Mouse (Mus musculus) ES-E14 (cell line): ENCODE results near the gene Ksr1. TPM values are rescaled to one million over a fixed set of nuclear protein-coding genes. Genes with fewer than 3 reads are reported as not detected.

Experiments used
- DNase-seq: peaks from one replicate; pipeline ENCODE4 v3.0.0-alpha.2; 2013; ENCODE audit warnings: low read depth, low spot score
- H3K27ac ChIP-seq: 2 replicates; pipeline ENCODE4 v1.5.1; 2012; ENCODE audit warnings: low read depth, mild to moderate bottlenecking, low read length, moderate library complexity, mixed read lengths; ENCODE audit not compliant: poor library complexity, insufficient read depth, severe bottlenecking
- H3K36me3 ChIP-seq: 2 replicates; pipeline ENCODE4 v1.6.1; 2012; ENCODE audit warnings: mild to moderate bottlenecking, low read length, moderate library complexity, mixed read lengths; ENCODE audit not compliant: control insufficient read depth, poor library complexity, insufficient read depth, severe bottlenecking
- H3K4me1 ChIP-seq, 2 experiments: fragments of 150-350 bp in 1 of 2; sonication (generic) in 1 of 2; 2 replicates each; pipeline ENCODE4 v1.6.1; 2012; ENCODE audit warnings: low read length in 2 of 2, mild to moderate bottlenecking in 1 of 2, mixed read lengths in 1 of 2; ENCODE audit not compliant: control insufficient read depth in 2 of 2, insufficient read depth in 2 of 2, poor library complexity in 1 of 2
- H3K4me3 ChIP-seq, 2 experiments: fragments of 150-350 bp in 1 of 2; sonication (generic) in 1 of 2; 2 replicates each; pipeline ENCODE4 v1.5.1; 2012; ENCODE audit warnings: low read length in 2 of 2, low read depth in 1 of 2, mild to moderate bottlenecking in 1 of 2, mixed read lengths in 1 of 2; ENCODE audit not compliant: insufficient read depth in 1 of 2, poor library complexity in 1 of 2, severe bottlenecking in 1 of 2
- H3K9ac ChIP-seq: 2 replicates; pipeline ENCODE4 v1.6.1; 2012; ENCODE audit warnings: low read depth, mild to moderate bottlenecking, low read length, mixed read lengths; ENCODE audit not compliant: poor library complexity, insufficient read depth, severe bottlenecking
- H3K9me3 ChIP-seq: fragments of 150-350 bp; sonication (generic); 2 replicates; pipeline ENCODE4 v1.6.1; 2012; ENCODE audit warnings: low read depth, mild to moderate bottlenecking, low read length; ENCODE audit not compliant: control insufficient read depth, insufficient read depth
- CHD2 ChIP-seq: IDR thresholded peaks from 2 replicates; pipeline ENCODE4 v1.6.1; 2014; ENCODE audit warnings: mild to moderate bottlenecking, low read depth, low read length, inconsistent platforms
- HCFC1 ChIP-seq: IDR thresholded peaks from 2 replicates; pipeline ENCODE4 v1.6.1; 2012; ENCODE audit warnings: low read length, inconsistent platforms, borderline replicate concordance; ENCODE audit not compliant: insufficient read depth
- MAFK ChIP-seq: IDR thresholded peaks from 2 replicates; pipeline ENCODE4 v1.6.1; 2014; ENCODE audit warnings: mild to moderate bottlenecking, low read depth, low read length, inconsistent platforms; ENCODE audit not compliant: insufficient read depth
- ZC3H11A ChIP-seq: IDR thresholded peaks from 2 replicates; pipeline ENCODE4 v1.6.1; 2012; ENCODE audit warnings: low read depth, mild to moderate bottlenecking, inconsistent platforms, low read length, borderline replicate concordance
- ZNF384 ChIP-seq: IDR thresholded peaks from 2 replicates; pipeline ENCODE4 v1.6.1; 2012; ENCODE audit warnings: low read depth, low read length, inconsistent platforms
- in situ Hi-C, 2 experiments: fragments of 600-800 bp; cut with MboI; formaldehyde crosslinking; loops; one replicate each; pipeline ENCODE4 v1.15.1; 2025; ENCODE audit warnings: low sequenced_read_pairs in 2 of 2, inconsistent platforms in 1 of 2; ENCODE audit not compliant: unreplicated experiment in 2 of 2
- total RNA-seq: library from RNA; depleted of rRNA; stranded (reverse); fragments of 300-350 nt; gene quantifications from 2 replicates; pipeline ENCODE4 v1.2.3, GENCODE M21; 2012

The Ksr1 gene
- total RNA-seq, 1 experiment = 11.3 TPM

DNA sequence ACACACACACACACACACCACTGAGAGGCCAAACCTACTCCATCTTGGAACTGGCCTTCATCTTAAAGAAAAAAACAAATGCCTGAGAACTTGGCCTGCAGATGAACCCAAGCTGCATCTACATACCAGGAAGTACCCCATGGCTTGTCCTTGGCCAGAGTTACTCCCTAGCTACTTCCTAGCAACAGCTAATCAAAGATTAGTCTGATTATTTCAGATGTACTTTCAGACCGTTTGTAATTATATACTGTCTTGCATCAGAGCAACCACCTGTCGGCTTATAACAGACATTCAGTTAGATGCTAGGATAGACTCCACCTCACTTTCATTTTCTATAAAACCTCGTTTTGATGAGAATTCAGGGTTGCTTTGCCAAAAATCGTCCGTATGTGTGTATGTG, 139.8 kb downstream of the Ksr1 start:
- DNase-seq = no peak
- Histone ChIP-seq H3K27ac (peak overlapping the region; percentile 24; the same call in 1 of the 2 replicates), H3K9ac (no peak overlapping the region), H3K4me3 (no peak overlapping the region), H3K36me3 (no peaks in the 10 kb centered on the region), H3K4me1 (peaks cover 17 to 34% of the 10 kb centered on the region in 2 experiments), H3K9me3 (no peaks in the 10 kb centered on the region)
- in situ Hi-C loops = no loop called here
- no peak for TF ChIP-seq MAFK
- no peak for TF ChIP-seq ZNF384

DNA sequence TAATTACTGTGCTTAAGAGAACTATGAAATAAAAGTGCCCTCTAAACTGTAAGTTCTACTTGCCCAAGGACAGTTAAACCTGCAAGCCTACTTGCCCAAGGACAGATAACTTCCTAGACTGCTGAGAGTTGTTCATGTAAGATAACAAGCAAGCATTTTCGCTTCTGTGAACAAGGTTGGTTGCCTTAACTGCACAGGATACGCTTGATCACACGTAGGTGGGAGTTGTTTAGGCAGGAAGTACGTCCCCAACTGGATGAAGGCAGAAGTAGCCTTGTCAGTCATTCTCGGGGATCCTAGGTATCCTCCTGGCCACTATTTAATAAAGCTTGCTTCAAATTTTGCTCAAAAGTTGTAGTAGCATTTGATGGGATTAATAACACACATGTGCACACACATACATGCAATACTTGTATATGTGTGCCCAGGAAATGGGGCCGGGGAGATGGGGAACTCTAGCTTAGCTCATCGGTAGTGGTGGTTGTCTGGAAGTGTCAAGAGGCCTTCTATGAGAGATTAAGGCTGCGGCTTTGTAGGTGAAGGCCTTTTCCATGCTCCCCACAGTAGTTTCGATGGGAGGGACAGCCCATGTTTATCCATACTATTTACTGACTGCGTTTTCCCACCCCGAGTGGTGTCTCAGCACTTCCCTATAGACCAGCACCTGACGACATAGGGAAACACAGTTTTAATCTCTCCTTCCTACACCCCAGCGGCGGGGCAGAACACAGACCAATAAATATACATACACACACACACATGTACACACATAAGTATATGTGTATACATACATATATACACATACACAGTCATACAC, 140.4 kb downstream of the Ksr1 start:
- no peak for DNase-seq
- no peak overlapping the region for H3K4me3 ChIP-seq
- no peaks in the 10 kb centered on the region for H3K9me3 ChIP-seq
- H3K27ac ChIP-seq = peak overlapping the region; percentile 50; the same call in 1 of the 2 replicates
- in situ Hi-C loops = no loop called here
- peak overlapping the region; percentile 23; the same call in 1 of the 2 replicates for H3K9ac ChIP-seq
- peaks cover 17 to 34% of the 10 kb centered on the region in 2 experiments for H3K4me1 ChIP-seq
- TF ChIP-seq ZC3H11A = no peak
- TF ChIP-seq CHD2 = no peak
- no peak for TF ChIP-seq HCFC1
- TF ChIP-seq ZNF384 = no peak
- TF ChIP-seq MAFK = no peak
- H3K36me3 ChIP-seq = no peaks in the 10 kb centered on the region

DNA sequence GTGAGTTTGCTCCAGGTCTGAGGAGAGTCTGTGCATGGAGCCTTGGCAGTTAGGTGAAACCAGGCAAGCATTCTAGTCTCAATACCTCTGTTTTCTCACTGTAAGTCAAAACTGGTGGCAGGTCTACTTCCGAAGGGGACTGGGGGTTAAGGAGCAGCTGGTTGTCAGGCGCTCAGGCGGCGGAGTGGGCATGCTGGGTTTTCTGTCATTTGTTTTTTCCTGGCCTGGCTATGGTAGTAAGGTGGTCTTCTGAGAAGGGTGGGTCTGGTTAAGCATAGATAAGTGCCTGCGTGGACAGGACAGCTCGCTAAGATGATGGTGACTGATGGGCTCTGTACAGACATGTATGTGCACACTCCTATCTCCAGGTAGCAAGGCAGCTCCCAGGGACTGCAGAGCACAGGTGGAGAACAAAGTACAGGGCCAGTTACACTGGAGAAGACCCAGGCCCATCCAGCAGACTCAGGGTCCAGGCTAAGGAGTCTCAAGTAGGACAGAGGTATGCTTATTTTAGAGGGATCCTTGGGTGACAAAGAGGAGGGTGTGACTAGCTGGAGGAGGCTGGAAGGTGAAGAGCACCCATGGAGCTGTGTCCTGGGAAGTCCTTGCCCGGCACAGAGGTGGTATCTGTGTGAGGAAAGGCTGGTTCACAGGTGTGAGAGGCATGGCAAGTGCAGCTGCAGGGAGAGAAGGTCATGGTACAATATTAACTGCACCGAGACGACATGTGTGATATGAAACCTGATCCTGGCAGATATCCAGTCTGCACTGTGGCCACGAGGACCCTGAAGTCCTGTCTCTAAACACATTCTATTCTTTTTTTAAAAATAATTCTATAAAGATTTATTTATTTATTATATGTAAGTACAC, 142.2 kb downstream of the Ksr1 start:
- no peak overlapping the region for H3K4me3 ChIP-seq
- no peaks in the 10 kb centered on the region for H3K9me3 ChIP-seq
- in situ Hi-C loops = no loop called here
- no peaks in the 10 kb centered on the region for H3K36me3 ChIP-seq
- H3K9ac ChIP-seq = peak overlapping the region; percentile 4; the same call in 1 of the 2 replicates
- TF ChIP-seq CHD2 (no peak), ZC3H11A (no peak), MAFK (no peak), ZNF384 (no peak), HCFC1 (no peak)
- no peak for DNase-seq
- H3K27ac ChIP-seq = peak overlapping the region; percentile 94
- H3K4me1 ChIP-seq = peaks cover 17 to 34% of the 10 kb centered on the region in 2 experiments

DNA sequence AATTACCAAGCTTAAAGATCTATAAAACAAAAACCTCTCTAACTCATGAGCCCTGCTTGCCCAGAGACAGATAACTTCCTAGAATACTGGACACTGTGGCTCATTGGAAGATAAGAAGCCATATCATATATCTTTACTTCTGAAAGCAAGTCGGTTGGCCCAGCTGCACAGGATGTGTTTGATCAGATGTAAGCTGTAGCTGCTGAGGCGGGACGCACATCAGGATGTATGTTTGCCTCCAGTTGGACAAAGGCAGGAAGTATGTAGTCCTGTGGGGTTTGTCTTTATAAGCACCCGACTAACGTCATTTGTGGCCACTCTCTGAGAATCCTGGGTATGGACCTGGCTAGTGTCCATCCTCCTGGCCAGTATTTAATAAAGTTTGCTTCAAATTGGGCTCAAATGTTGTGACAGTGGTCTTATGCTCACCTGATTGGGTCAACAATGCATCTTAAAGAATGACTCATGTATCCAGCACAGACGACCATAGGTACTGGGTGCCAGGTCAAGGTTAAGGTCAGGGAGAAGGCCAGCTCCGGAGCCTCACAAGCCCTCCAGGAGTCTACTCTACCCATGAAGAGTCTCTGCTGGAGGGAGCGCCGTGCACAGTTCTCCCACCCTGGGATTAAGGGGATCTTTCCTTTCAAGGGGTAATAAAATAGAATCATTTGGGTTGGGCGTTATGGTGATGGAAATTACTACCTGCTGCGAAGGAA, 143.0 kb downstream of the Ksr1 start:
- H3K27ac ChIP-seq = peak overlapping the region; percentile 94; the same call in 1 of the 2 replicates
- TF ChIP-seq ZNF384 (no peak), HCFC1 (no peak), MAFK (no peak), ZC3H11A (no peak), CHD2 (no peak)
- in situ Hi-C loops = no loop called here

More for the DNA sequence above, 143.0 kb downstream of the Ksr1 start:
- DNase-seq = no peak
- H3K36me3 ChIP-seq = no peaks in the 10 kb centered on the region
- peak overlapping the region; percentile 8; the same call in 1 of the 2 replicates for H3K9ac ChIP-seq
- H3K9me3 ChIP-seq = peaks cover 2% of the 10 kb centered on the region; the same call in 1 of the 2 replicates
- peaks cover 17 to 28% of the 10 kb centered on the region in 2 experiments for H3K4me1 ChIP-seq
- no peak overlapping the region for H3K4me3 ChIP-seq
